Mouse (Mus musculus) layer of hippocampus, postnatal 25 days (tissue): ENCODE measurements around the gene Lypd6b. TPM values are rescaled to one million over a fixed set of nuclear protein-coding genes. Genes with fewer than 3 reads are reported as not detected.

Experiments
- DNase-seq, 2 experiments: peaks; one replicate each; pipeline ENCODE4 v3.0.0; 2022; ENCODE audit warnings: mixed read lengths in 2 of 2, low spot score in 1 of 2; ENCODE audit errors: extremely low spot score in 1 of 2
- total RNA-seq, 2 experiments: library from RNA; stranded (reverse); gene quantifications; 2 replicates each; pipeline ENCODE4 v1.2.3; 2021

The Lypd6b gene
- total RNA-seq, 2 experiments from 2014 or later = 4.2 to 4.3 TPM

- DNase-seq = no peak
Observed at GRCm38 (mm10) chr2:49768916-49769315, 18.6 kb upstream of the Lypd6b start.

GRCm38 (mm10) chr2:49770440-49770839 is 17.0 kb upstream of the Lypd6b start:
- DNase-seq = no peak

- no peak for DNase-seq
Observed at GRCm38 (mm10) chr2:49771172-49771571, 16.3 kb upstream of the Lypd6b start.

GRCm38 (mm10) chr2:49773194-49773931 is 14.1 kb upstream of the Lypd6b start:
- no peak for DNase-seq

- DNase-seq = no peak
Observed at GRCm38 (mm10) chr2:49774180-49774579, 13.3 kb upstream of the Lypd6b start.

- no peak for DNase-seq
Observed at GRCm38 (mm10) chr2:49775187-49775586, 12.3 kb upstream of the Lypd6b start.

GRCm38 (mm10) chr2:49775735-49776134 is 11.8 kb upstream of the Lypd6b start:
- no peak for DNase-seq

- DNase-seq = no peak
Observed at GRCm38 (mm10) chr2:49776407-49776806, 11.1 kb upstream of the Lypd6b start.

- DNase-seq = no peak
Observed at GRCm38 (mm10) chr2:49788051-49788418, 547 bp downstream of the Lypd6b start.

- DNase-seq = no peak
Observed at GRCm38 (mm10) chr2:49788643-49789042, 1.2 kb downstream of the Lypd6b start.

- no peak for DNase-seq
Observed at GRCm38 (mm10) chr2:49789078-49789477, 1.6 kb downstream of the Lypd6b start.

GRCm38 (mm10) chr2:49789504-49789903 is 2.0 kb downstream of the Lypd6b start:
- DNase-seq = no peak

- DNase-seq = no peak
Observed at GRCm38 (mm10) chr2:49797444-49798143, 10.1 kb downstream of the Lypd6b start.

GRCm38 (mm10) chr2:49804448-49804847 is 17.0 kb downstream of the Lypd6b start:
- no peak for DNase-seq

GRCm38 (mm10) chr2:49805736-49806371 is 18.4 kb downstream of the Lypd6b start:
- peak in 1 of 2 experiments; percentile 38 for DNase-seq

- DNase-seq = no peak
Observed at GRCm38 (mm10) chr2:49809496-49809895, 22.0 kb downstream of the Lypd6b start.

GRCm38 (mm10) chr2:49811420-49811819 is 23.9 kb downstream of the Lypd6b start:
- DNase-seq = no peak

- DNase-seq = no peak
Observed at GRCm38 (mm10) chr2:49811871-49812363, 24.4 kb downstream of the Lypd6b start.

GRCm38 (mm10) chr2:49813151-49813550 is 25.7 kb downstream of the Lypd6b start:
- DNase-seq = no peak

GRCm38 (mm10) chr2:49814011-49814410 is 26.5 kb downstream of the Lypd6b start:
- DNase-seq = no peak

GRCm38 (mm10) chr2:49815696-49816320 is 28.3 kb downstream of the Lypd6b start:
- DNase-seq = no peak
